Mouse (Mus musculus) megakaryocyte-erythroid progenitor cell, adult 5-6 weeks (primary cell): Measurements from ENCODE around the gene Gpat3. TPM values are rescaled to one million over a fixed set of nuclear protein-coding genes. Genes with fewer than 3 reads are reported as not detected.
A peak's percentile ranks its signal among the peaks of the same experiment; 100 is the strongest.

Experiments used
- ATAC-seq: replicated peaks from 2 replicates; pipeline ENCODE4 v1.8.0; 2016; ENCODE audit warnings: mild to moderate bottlenecking, inconsistent platforms; ENCODE audit not compliant: severe bottlenecking, poor library complexity, low FRiP score, low TSS enrichment
- total RNA-seq, 2 experiments: library from RNA; stranded (forward) in 1 of 2; stranded (reverse) in 1 of 2; fragments of 200-1000, 215-1000 nt in 1 of 2; fragments of >200 nt in 1 of 2; fragmentation: Nextera tagmentation in 1 of 2; gene quantifications; 2 replicates each; pipeline ENCODE4 v1.2.3; 2014 to 2017

Gpat3 gene
- total RNA-seq, 2 experiments from 2014 or later: 2.6 TPM; not detected in 1

- no peak for ATAC-seq
Measured at GRCm38 (mm10) chr5:100856552-100856951, 11.0 kb downstream of the Gpat3 start.

GRCm38 (mm10) chr5:100860417-100861053 lies 15.0 kb downstream of the Gpat3 start:
- ATAC-seq: no peak

- ATAC-seq: no peak
Measured at GRCm38 (mm10) chr5:100861140-100861539, 15.6 kb downstream of the Gpat3 start.

GRCm38 (mm10) chr5:100861811-100862210 lies 16.3 kb downstream of the Gpat3 start:
- ATAC-seq: no peak

GRCm38 (mm10) chr5:100863091-100863490 lies 17.6 kb downstream of the Gpat3 start:
- ATAC-seq: no peak

GRCm38 (mm10) chr5:100864438-100864837 lies 18.9 kb downstream of the Gpat3 start:
- 0 out of 2 replicates have a peak, but pooled peaks have one; percentile 41 for ATAC-seq

- no peak for ATAC-seq
Measured at GRCm38 (mm10) chr5:100866183-100866582, 20.7 kb downstream of the Gpat3 start.

- ATAC-seq: no peak
Measured at GRCm38 (mm10) chr5:100869197-100869895, 23.8 kb downstream of the Gpat3 start.

- peak; percentile 83 for ATAC-seq
Measured at GRCm38 (mm10) chr5:100871987-100872386, 26.5 kb downstream of the Gpat3 start.

- ATAC-seq: no peak
Measured at GRCm38 (mm10) chr5:100874721-100875120, 29.2 kb downstream of the Gpat3 start.

- ATAC-seq: no peak
Measured at GRCm38 (mm10) chr5:100875180-100875579, 29.7 kb downstream of the Gpat3 start.

- ATAC-seq: no peak
Measured at GRCm38 (mm10) chr5:100877021-100877420, 31.5 kb downstream of the Gpat3 start.

- no peak for ATAC-seq
Measured at GRCm38 (mm10) chr5:100885216-100885615, 39.7 kb downstream of the Gpat3 start.

GRCm38 (mm10) chr5:100886331-100886988 lies 40.9 kb downstream of the Gpat3 start:
- no peak for ATAC-seq

GRCm38 (mm10) chr5:100896199-100896598 lies 50.7 kb downstream of the Gpat3 start:
- ATAC-seq: no peak

- no peak for ATAC-seq
Measured at GRCm38 (mm10) chr5:100899745-100900489, 54.4 kb downstream of the Gpat3 start.

- ATAC-seq: no peak
Measured at GRCm38 (mm10) chr5:100901046-100901445, 55.5 kb downstream of the Gpat3 start.

GRCm38 (mm10) chr5:100908478-100908877 lies 63.0 kb downstream of the Gpat3 start:
- ATAC-seq: no peak

GRCm38 (mm10) chr5:100908901-100909300 lies 63.4 kb downstream of the Gpat3 start:
- no peak for ATAC-seq

GRCm38 (mm10) chr5:100909691-100910090 lies 64.2 kb downstream of the Gpat3 start:
- no peak for ATAC-seq
